Mouse (Mus musculus) kidney, adult 11 months (tissue): Measurements from ENCODE around the gene Prkce.
A peak's percentile ranks its signal among the peaks of the same experiment; 100 is the strongest.

Source experiments
- DNase-seq: peaks from one replicate; pipeline ENCODE4 v3.0.0; 2022

Prkce gene

DNA sequence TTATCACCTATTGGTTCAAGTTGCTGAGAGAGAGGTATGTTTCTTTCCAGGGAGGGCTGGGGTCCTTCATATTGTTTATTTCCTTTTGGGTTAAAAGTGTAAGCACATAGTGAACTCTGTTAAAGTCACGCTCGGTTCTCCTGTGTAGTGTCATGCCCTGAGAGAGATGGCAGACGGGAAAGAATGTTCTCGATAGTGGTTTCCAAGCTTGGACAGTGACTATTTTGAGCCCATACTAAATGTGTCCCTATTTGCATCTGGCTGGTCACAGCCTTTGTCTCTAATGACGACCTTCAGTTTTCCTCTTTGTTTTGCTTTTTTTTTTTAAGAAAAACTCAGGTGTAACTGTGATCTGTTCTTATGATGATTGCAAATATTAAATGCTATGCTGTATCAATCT is 488.8 kb downstream of the Prkce start:
- DNase-seq: no peak

DNA sequence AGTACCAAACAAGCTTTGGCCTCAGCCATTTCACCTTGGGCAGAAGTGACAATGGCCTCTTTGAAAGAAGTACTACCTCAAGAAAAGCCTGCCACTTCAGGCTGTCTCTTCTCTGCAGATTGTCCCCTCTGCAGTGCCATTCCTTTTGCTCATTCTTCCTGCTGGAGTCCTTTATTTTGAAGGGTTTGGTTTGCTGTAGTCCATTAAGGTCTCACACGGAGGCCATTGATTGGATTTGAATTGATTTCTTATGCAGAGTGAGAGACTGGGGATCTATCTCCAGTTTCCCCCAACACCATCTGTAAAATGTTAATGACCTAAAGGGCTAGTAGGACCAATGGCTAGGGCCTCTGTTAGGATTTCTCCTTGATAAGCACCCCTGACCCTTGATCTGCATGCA is 494.7 kb downstream of the Prkce start:
- no peak for DNase-seq

GRCm38 (mm10) chr17:86663471-86663870 is 495.9 kb downstream of the Prkce start:
- DNase-seq: no peak

DNA sequence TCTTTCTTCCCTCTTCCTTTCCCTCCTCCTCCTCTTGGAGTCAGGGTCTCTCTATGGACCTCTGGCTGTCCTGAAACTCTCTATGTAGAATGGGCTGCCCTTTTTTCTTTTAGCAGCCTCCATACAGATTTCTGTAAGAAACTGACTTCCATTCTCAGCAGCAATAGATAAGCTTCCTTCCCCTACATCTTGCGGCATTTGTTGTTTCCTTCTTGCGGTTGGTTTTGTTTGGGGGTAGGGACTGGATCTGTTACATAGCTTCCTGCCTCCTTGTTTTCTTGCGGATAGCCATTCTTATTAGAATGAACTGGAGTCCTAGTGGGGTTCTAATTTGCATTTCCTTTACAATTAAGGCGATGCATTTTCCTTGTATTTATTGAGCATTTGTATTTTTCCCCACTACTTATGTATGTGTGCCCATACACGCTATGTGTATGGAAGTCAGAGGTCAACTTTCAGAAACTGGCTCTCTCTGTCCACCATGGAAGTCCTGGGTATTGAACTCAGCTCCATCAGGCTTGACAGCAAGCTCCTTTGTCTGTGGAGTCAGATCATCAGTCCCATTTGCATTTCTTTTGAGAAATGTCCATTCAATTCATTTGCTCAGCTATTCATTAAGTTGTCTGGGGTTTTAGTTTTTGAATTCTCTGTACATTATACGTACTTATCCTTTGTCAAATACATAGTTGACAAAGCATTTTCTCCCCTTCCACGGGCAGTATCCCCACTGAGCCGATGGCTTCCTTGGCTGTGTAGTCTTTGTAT is 500.4 kb downstream of the Prkce start:
- DNase-seq: no peak

DNA sequence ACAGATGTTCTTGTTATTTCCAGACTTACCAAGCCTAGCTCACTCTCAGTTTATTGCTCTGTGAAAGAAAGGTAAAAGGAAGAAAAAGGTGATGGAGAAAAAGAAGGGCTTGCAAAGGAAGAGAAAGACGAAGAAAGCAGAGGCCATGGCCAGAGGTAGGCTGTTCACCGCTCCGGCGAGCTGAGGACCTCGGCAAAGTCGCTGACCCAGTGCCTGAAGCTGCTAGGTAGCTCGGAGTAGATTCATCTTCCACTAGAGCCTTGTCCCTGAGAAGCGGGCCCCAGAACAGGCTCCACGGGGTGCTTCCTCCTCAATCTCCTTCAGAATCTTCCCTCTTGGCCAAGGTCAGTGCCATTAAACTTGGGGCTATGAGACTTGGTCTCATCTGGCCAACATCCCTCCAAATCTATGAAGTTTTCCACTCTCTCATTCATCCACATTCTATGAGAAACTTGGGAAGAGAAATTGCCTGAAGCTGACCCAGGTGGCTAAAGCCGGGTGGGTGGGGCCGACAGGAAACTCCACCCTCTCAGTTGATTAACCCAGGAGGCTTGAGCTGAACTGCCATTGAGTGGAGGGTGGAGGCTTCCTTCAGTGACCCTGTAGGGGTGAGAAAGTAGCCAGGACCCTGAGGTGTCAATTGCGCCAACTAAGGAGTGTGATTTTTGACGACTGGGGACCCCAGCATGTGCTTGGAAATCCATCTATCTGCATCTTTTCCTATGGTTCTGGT is 502.2 kb downstream of the Prkce start:
- no peak for DNase-seq

DNA sequence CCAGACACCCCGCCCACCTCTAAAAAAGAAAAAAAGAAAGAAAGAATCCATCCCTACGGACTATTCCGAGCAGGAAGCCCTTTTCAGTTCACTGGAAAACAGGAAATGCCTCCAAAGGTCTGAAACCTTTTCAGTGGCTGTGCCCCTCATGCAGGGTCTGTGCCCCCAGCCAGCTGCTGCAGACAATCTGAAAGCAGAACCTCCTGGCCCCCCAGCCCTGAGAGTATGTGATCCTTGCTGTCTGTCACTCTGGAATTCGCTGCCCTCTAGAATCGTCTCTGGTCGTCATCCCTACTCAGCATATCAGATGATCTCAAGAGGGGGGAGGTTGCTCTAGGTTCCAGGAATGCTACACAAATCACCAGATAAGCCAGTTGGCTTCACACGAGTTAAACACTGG is 503.1 kb downstream of the Prkce start:
- DNase-seq: peak; percentile 45

DNA sequence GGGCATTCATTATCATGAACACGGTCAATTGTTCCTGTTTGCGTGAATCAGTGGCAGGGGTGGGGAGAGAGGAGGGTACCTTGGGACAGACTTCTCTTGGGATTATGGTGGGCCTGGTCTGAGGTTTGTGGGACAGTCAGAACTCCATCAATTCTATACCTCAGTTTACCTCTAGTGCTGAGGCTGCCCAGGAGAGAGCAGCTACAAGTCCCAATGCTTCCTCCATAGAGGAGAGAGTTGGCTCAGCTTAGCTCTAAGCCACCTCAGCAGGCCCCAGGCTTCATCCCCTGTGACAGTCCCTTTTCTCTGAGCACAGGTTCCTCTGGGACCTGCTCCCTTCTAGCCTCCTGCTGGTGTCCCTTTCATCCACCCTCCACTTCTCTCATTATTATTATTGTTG is 507.4 kb downstream of the Prkce start:
- no peak for DNase-seq

- DNase-seq: no peak
Measured at GRCm38 (mm10) chr17:86676336-86676735, 508.8 kb downstream of the Prkce start.

- DNase-seq: no peak
Measured at GRCm38 (mm10) chr17:86676909-86677308, 509.3 kb downstream of the Prkce start.

DNA sequence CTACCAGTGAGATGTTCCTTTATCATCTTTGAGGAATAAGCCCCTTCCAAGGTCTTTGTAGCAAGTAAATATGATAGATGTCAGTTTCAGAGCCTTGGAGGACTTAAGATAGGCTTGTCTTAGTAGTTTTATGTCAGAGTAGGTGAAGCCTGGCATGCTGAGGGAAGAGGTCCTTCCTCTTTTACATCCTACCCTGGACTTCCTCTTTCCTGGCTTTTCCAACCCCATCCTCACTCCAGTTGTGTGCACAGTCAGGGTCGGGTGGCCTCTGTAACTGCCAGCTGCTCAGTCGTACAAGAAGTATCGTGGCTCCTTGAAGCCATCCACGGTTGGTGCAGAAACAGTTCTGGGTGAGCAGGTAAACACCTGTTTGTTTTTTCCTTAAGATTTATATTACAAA is 517.7 kb downstream of the Prkce start:
- no peak for DNase-seq

DNA sequence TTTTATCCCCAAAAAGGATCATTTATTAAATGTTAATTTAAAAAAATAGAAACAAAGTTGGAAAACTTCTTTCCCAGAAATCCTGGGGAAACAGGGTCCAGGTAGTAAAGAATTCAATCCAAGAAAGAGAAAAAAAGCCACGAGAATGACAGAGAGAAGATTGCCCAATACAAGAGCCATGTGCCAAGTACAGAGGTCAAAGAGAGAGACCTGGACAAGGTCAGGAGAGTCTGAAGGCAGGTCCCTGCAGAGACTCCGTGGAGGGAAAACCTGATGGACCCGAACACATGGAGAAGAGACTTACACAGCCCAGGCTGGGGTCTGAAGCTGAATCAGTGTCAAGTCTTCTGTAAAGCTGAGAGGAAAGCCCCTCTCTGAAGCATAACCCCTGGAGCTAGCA is 519.4 kb downstream of the Prkce start:
- DNase-seq: no peak

DNA sequence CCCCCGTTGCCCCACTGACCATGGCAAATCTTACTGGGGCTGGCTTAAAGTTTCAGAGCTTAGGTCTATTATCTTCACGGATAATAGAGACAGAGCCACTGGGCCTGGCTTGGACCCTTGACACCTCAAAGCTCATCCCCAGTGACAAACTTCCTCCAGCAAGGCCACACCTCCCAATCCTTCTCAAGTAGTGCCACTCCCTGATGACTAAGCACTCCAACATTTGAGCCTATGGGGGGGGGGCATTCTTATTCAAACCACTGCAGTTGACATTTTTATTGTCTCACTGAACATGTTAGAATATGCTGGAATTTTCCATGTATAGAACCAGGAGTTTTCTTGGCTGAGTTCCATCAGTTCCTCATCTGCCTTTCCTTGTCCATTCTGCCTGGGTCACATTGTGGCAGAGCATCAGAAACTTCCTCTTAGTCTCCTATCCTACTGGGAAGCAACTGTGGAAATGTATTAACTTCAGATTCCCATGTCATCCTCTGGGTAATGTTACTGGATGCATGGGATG is 523.3 kb downstream of the Prkce start:
- DNase-seq: no peak

DNA sequence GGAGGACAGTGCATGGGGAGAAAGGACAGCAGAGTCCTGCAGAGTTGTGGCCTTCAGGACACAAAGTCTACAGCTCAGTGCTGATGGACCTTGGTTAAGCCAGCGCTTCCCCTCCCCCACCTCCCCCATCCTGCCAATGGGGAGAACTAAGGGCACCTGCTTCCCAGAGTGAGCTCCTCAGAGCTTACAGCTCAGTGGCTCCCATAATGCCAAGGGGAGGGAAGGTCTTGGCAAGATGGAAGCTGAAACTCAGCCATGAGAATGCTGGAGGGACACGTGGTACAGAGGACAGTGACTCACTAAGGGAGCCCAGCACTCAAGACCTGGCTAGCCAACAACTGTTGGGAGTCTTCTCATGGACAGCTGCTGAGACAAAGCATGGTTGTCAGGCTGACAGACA is 530.2 kb downstream of the Prkce start:
- no peak for DNase-seq

GRCm38 (mm10) chr17:86703336-86703735 is 535.8 kb downstream of the Prkce start:
- DNase-seq: no peak

GRCm38 (mm10) chr17:86705236-86705635 is 537.7 kb downstream of the Prkce start:
- DNase-seq: no peak

DNA sequence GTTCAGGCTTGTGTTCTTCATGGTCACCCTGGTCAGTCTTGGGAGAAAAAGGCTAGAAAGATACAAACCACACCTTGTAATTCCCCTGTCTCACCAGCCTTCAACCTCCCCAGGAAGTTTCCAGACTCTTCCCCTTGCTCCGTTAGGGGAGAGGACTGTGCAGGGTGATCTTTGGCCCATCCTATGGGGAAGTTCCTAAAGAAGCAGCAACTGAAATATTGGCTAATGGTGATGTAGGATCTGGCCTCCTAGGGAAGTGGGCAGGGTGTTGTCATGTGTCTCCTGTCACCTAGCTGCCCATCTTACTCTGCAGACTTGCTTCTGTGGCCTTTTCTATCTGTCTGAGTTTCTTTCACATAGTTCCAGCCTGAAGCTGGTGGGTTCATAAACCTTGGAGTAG is 538.9 kb downstream of the Prkce start:
- DNase-seq: no peak
